Mouse (Mus musculus) liver, embryonic 13.5 days (tissue): ENCODE measurements around the gene Kpnb1. TPM values are rescaled to one million over a fixed set of nuclear protein-coding genes. Genes with fewer than 3 reads are reported as not detected.
"Not testable (repeated sequence)": the region's sequence is repeated elsewhere in the genome, so short reads cannot be mapped to it uniquely, and the experiment has no call there.

ENCODE experiments used
- ATAC-seq: fragments of 200-750 bp; cut with Nextera tagmentation; 2 replicates; pipeline ENCODE4 v1.8.0; 2017; ENCODE audit warnings: low read depth, mild to moderate bottlenecking, moderate number of reproducible peaks, moderate library complexity
- DNase-seq: peaks from one replicate; pipeline ENCODE4 v3.0.0; 2022
- H3K27ac ChIP-seq: fragments of 300-500 bp; sonication (generic); 2 replicates; pipeline ENCODE4 v1.5.1; 2015; ENCODE audit warnings: moderate library complexity, mild to moderate bottlenecking, inconsistent platforms
- H3K27me3 ChIP-seq: fragments of 300-500 bp; sonication (generic); 2 replicates; pipeline ENCODE4 v1.6.1; 2015; ENCODE audit warnings: mild to moderate bottlenecking, inconsistent platforms
- H3K36me3 ChIP-seq: fragments of 300-500 bp; sonication (generic); 2 replicates; pipeline ENCODE4 v1.6.1; 2015; ENCODE audit warnings: mild to moderate bottlenecking, inconsistent platforms
- H3K4me1 ChIP-seq: fragments of 300-500 bp; sonication (generic); replicated peaks from 2 replicates; pipeline ENCODE4 v1.6.1; 2015; ENCODE audit warnings: inconsistent platforms
- H3K4me2 ChIP-seq: fragments of 300-500 bp; sonication (generic); 2 replicates; pipeline ENCODE4 v1.6.1; 2015; ENCODE audit warnings: inconsistent platforms, mild to moderate bottlenecking, moderate library complexity
- H3K4me3 ChIP-seq: fragments of 300-500 bp; sonication (generic); replicated peaks from 2 replicates; pipeline ENCODE4 v1.5.1; 2015; ENCODE audit warnings: mild to moderate bottlenecking, inconsistent platforms
- H3K9ac ChIP-seq: fragments of 300-500 bp; sonication (generic); 2 replicates; pipeline ENCODE4 v1.6.1; 2015; ENCODE audit warnings: mild to moderate bottlenecking, inconsistent platforms
- H3K9me3 ChIP-seq: fragments of 300-500 bp; sonication (generic); replicated peaks from 2 replicates; pipeline ENCODE4 v1.6.1; 2016; ENCODE audit warnings: inconsistent platforms
- WGBS: fragments of 180-500 bp; shearing (Covaris S2); methylation state at CpG from one replicate; pipeline ENCODE4 v1.1.7; 2015; ENCODE audit not compliant: insufficient replicate concordance; 5-methylcytosine and 5-hydroxymethylcytosine counted together
- polyA plus RNA-seq: library from polyadenylated mRNA; unstranded; fragments of >200 nt; fragmentation: Nextera tagmentation; extraction: Ambion mirVana; gene quantifications from 2 replicates; pipeline ENCODE4 v1.2.1, GENCODE M21; 2015

The Kpnb1 gene
- polyA plus RNA-seq, 1 experiment from 2014 or later = 29.2 TPM

DNA sequence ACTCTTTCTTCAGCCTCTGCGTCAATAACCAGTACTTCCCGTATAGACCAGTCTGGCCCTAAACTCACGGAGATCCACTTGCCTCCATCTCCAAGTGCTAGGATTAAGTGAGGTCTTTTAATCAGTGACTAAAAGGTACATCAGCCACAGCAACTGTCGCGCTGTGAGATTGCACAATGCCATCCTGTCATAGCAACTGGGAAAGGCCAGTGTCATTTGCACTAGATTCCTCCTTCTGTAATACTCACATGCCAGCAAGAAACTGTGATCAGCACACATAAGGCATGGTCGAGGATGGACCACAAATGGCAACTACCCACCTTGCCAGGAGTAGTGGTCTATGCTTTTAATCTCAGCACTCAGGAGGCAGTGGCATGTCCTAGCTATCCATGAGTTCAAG is 11.8 kb upstream of the Kpnb1 start:
- no peak overlapping the region for H3K27ac ChIP-seq
- H3K9ac ChIP-seq = no peak overlapping the region
- H3K4me2 ChIP-seq = no peak overlapping the region
- H3K4me3 ChIP-seq = no peak overlapping the region
- DNase-seq = no peak
- no peaks in the 10 kb centered on the region for H3K4me1 ChIP-seq
- H3K27me3 ChIP-seq = 0 out of 2 replicates have a peak, but pooled peaks cover 7% of the 10 kb centered on the region
- no peaks in the 10 kb centered on the region for H3K9me3 ChIP-seq
- WGBS = 62% methylated on average over 6 of the region's 6 CpGs
- 0 out of 2 replicates have a peak, but pooled peaks have one; percentile 20 for ATAC-seq
- H3K36me3 ChIP-seq = 0 out of 2 replicates have a peak, but pooled peaks cover under 1% of the 10 kb centered on the region

- Histone ChIP-seq H3K4me3 (no peak overlapping the region), H3K9ac (no peak overlapping the region), H3K4me2 (no peak overlapping the region), H3K4me1 (no peaks in the 10 kb centered on the region), H3K36me3 (0 out of 2 replicates have a peak, but pooled peaks cover 2% of the 10 kb centered on the region), H3K27me3 (0 out of 2 replicates have a peak, but pooled peaks cover 7% of the 10 kb centered on the region), H3K9me3 (no peaks in the 10 kb centered on the region), H3K27ac (no peak overlapping the region)
- no peak for ATAC-seq
- 15% methylated on average over 5 of the region's 5 CpGs for WGBS
- DNase-seq = peak; percentile 53
Observed at GRCm38 (mm10) chr11:97198601-97199000, 10.9 kb upstream of the Kpnb1 start.

DNA sequence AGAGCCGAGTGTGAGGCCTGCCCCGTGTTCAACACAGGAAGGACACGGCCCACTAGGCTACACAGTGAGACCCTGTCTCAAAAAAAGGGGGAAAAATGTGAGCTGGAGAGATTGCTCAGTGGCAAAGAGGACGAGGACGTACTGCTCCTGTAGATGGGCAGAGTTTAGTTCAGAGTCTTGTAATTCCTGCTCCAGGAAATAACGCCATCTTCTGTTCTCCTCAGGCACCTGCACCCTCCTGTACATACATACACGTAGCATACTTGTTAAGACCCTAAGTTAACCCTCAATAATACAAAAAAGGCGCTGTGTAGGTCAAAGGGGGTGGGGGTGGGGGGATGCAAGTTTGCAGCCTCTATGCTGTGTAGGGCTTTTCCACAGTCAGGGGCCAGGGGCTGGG is 9.3 kb upstream of the Kpnb1 start:
- Histone ChIP-seq H3K9me3 (no peaks in the 10 kb centered on the region), H3K27me3 (0 out of 2 replicates have a peak, but pooled peaks cover 7% of the 10 kb centered on the region), H3K4me2 (no peak overlapping the region), H3K4me1 (no peaks in the 10 kb centered on the region), H3K4me3 (no peak overlapping the region), H3K9ac (no peak overlapping the region), H3K27ac (no peak overlapping the region), H3K36me3 (0 out of 2 replicates have a peak, but pooled peaks cover 2% of the 10 kb centered on the region)
- 66% methylated on average over 8 of the region's 8 CpGs for WGBS
- ATAC-seq (no peak), DNase-seq (no peak)

DNA sequence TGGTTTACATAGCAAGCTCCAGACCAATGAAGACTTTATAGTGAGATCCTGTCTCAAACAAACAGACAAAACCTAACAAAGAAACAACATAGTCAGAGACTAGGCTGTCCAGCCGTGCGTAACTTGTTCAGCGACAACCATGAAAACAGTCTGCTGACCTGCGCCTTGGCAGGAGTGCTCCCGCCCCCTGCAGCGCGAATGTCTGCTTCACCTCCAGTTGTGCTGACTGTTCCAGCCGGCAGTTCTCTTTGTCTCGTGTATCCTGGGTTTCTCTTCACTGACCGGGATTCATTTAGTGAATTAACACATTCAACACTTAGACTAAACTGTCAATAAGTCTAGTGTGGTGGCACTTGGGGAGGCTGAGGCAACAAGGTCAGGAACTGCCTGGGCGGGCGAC is 8.9 kb upstream of the Kpnb1 start:
- DNase-seq = no peak
- H3K4me2 ChIP-seq = no peak overlapping the region
- H3K27ac ChIP-seq = no peak overlapping the region
- H3K4me1 ChIP-seq = no peaks in the 10 kb centered on the region
- no peaks in the 10 kb centered on the region for H3K9me3 ChIP-seq
- H3K27me3 ChIP-seq = 0 out of 2 replicates have a peak, but pooled peaks cover 7% of the 10 kb centered on the region
- no peak overlapping the region for H3K9ac ChIP-seq
- 68% methylated on average over 12 of the region's 12 CpGs for WGBS
- H3K4me3 ChIP-seq = no peak overlapping the region
- no peak for ATAC-seq
- H3K36me3 ChIP-seq = 0 out of 2 replicates have a peak, but pooled peaks cover 2% of the 10 kb centered on the region

- no peaks in the 10 kb centered on the region for H3K27me3 ChIP-seq
- no peak overlapping the region for H3K4me2 ChIP-seq
- no peaks in the 10 kb centered on the region for H3K9me3 ChIP-seq
- H3K4me1 ChIP-seq = peaks cover 17% of the 10 kb centered on the region
- no peak overlapping the region for H3K9ac ChIP-seq
- no peak for DNase-seq
- H3K36me3 ChIP-seq = peaks cover 12% of the 10 kb centered on the region; the same call in 1 of the 2 replicates
- H3K4me3 ChIP-seq = no peak overlapping the region
- ATAC-seq = no peak
- no peak overlapping the region for H3K27ac ChIP-seq
Observed at GRCm38 (mm10) chr11:97192621-97192951, 4.9 kb upstream of the Kpnb1 start.

DNA sequence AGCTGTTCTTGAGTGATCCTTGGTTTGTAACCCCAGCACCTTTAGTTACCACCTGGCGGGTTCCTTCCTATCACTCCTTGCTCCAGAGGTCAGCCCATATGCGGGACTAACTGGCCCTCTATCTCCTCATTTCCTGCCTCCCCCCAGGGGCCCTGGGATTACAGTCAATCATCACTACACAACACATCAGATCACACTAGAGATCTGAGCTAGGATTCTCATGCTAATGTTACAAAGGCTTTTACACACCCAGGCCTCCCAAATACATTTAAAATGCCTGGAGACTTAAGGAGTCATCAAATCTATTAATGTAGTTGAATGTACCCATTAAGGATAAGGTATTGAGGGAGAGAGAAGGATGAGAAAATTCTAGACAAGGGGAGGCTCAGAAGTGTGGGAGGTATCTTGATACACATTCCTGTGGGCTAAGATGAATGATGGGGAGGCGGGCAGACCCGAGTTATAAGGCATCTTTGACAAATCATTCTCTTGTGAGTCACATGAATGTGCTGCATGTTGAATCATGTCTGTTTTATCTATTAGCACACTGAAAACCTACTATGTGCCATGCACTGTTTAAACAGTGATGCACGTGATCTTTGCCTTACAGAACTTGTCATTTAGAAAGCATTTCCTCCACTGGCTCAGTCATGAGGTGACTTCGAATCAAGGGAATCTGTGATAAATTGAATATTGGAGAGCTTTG is 4.4 kb upstream of the Kpnb1 start:
- DNase-seq = no peak
- peaks cover 12% of the 10 kb centered on the region; the same call in 1 of the 2 replicates for H3K36me3 ChIP-seq
- 74% methylated on average over 6 of the region's 6 CpGs for WGBS
- no peaks in the 10 kb centered on the region for H3K27me3 ChIP-seq
- H3K9me3 ChIP-seq = no peaks in the 10 kb centered on the region
- H3K4me3 ChIP-seq = no peak overlapping the region
- H3K9ac ChIP-seq = no peak overlapping the region
- H3K4me1 ChIP-seq = peaks cover 17% of the 10 kb centered on the region
- H3K27ac ChIP-seq = no peak overlapping the region
- ATAC-seq = no peak
- no peak overlapping the region for H3K4me2 ChIP-seq

DNA sequence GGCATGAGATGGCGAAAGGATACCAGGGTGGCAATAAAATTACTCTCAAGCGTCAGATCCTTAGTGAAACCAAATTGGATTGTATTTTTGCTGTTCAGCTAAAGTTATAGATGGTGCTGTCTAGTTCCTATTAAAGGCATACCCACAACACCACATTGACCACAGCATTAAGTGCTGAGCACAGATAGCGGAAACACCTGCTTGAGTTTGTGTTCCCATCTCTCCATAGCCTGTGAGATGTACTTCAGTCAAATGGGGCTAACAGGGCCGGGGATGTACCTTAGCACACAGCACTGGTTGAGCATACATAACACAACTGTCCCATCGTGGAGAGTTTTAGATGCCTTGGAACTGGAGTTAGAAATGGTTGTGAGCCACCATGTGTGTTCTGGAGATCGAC is 3.3 kb upstream of the Kpnb1 start:
- peaks cover 26% of the 10 kb centered on the region for H3K4me1 ChIP-seq
- H3K36me3 ChIP-seq = peaks cover 16% of the 10 kb centered on the region
- H3K4me2 ChIP-seq = no peak overlapping the region
- 77% methylated on average over 6 of the region's 6 CpGs for WGBS
- ATAC-seq (no peak), DNase-seq (no peak)
- H3K27me3 ChIP-seq = no peaks in the 10 kb centered on the region
- H3K9ac ChIP-seq = no peak overlapping the region
- H3K9me3 ChIP-seq = no peaks in the 10 kb centered on the region
- H3K4me3 ChIP-seq = no peak overlapping the region
- H3K27ac ChIP-seq = no peak overlapping the region

DNA sequence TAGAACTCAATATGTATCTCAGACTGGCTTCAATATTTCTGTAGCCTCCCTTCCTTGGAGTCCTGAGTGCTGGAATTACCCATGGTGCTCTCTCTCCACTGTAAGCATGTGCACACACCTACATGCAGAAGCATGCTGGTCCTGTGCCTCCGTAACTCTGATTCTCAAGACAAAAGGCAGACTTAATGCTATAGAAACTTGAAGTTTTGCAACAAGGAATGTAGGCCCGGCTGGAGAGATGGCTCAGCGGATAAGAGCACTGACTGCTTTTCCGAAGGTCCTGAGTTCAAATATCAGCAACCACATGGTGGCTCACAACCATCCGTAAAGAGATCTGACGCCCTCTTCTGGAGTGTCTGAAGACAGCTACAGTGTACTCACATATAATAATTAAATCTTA is 2.0 kb upstream of the Kpnb1 start:
- Histone ChIP-seq H3K4me1 (peaks cover 39% of the 10 kb centered on the region), H3K27ac (peak overlapping the region; percentile 98), H3K9ac (peak overlapping the region; percentile 89), H3K4me3 (peak overlapping the region; percentile 94), H3K4me2 (peak overlapping the region; percentile 95), H3K36me3 (peaks cover 29% of the 10 kb centered on the region)
- not testable (repeated sequence) for ATAC-seq, H3K9me3 ChIP-seq, DNase-seq, H3K27me3 ChIP-seq
- WGBS = 68% methylated on average over 6 of the region's 6 CpGs

DNA sequence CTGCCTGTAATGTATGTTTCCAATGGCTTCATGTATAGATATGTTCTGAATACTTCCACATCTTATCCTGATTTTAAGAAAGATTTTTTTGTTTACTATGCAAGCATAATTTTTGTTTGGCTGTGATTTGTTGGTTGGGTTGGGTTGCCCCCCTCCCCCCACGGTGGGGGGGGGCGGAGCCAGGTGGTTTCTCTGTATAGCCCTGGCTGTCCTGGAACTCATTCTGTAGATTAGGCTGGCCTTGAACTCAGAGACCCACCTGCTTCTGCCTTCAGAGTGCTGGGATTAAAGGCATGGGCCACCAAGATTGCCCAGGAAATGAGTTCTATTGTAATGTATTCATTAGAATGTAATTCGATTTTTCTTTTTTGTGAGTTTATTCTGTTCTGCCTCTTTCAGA is 1.6 kb upstream of the Kpnb1 start:
- H3K9ac ChIP-seq = peak overlapping the region; percentile 89
- H3K4me2 ChIP-seq = peak overlapping the region; percentile 95
- ATAC-seq (no peak), DNase-seq (no peak)
- H3K9me3 ChIP-seq = no peaks in the 10 kb centered on the region
- peaks cover 43% of the 10 kb centered on the region for H3K4me1 ChIP-seq
- peak overlapping the region; percentile 98 for H3K27ac ChIP-seq
- peaks cover 32% of the 10 kb centered on the region for H3K36me3 ChIP-seq
- H3K27me3 ChIP-seq = no peaks in the 10 kb centered on the region
- 30% methylated on average over 3 of the region's 3 CpGs for WGBS
- peak overlapping the region; percentile 94 for H3K4me3 ChIP-seq

GRCm38 (mm10) chr11:97188643-97188955 is 918 bp upstream of the Kpnb1 start:
- Histone ChIP-seq H3K4me3 (peak overlapping the region; percentile 94), H3K36me3 (peaks cover 38% of the 10 kb centered on the region), H3K4me2 (peak overlapping the region; percentile 95), H3K9me3 (no peaks in the 10 kb centered on the region), H3K27ac (peak overlapping the region; percentile 98), H3K9ac (peak overlapping the region; percentile 89), H3K4me1 (peaks cover 50% of the 10 kb centered on the region), H3K27me3 (no peaks in the 10 kb centered on the region)
- ATAC-seq (no peak), DNase-seq (no peak)
- 1% methylated on average over 15 of the region's 15 CpGs for WGBS

GRCm38 (mm10) chr11:97186947-97187763 is 526 bp downstream of the Kpnb1 start:
- Histone ChIP-seq H3K27ac (peak overlapping the region; percentile 98), H3K36me3 (peaks cover 52% of the 10 kb centered on the region), H3K4me1 (peaks cover 64% of the 10 kb centered on the region), H3K9me3 (no peaks in the 10 kb centered on the region), H3K4me2 (peak overlapping the region; percentile 94), H3K4me3 (peak overlapping the region; percentile 94), H3K27me3 (no peaks in the 10 kb centered on the region), H3K9ac (peak overlapping the region; percentile 98)
- 1% methylated on average over 36 of the region's 74 CpGs for WGBS
- peak; percentile 98 for DNase-seq
- peak; percentile 64 for ATAC-seq
